Mouse (Mus musculus): ENCODE results near the gene Casp9.

The Casp9 gene

DNA sequence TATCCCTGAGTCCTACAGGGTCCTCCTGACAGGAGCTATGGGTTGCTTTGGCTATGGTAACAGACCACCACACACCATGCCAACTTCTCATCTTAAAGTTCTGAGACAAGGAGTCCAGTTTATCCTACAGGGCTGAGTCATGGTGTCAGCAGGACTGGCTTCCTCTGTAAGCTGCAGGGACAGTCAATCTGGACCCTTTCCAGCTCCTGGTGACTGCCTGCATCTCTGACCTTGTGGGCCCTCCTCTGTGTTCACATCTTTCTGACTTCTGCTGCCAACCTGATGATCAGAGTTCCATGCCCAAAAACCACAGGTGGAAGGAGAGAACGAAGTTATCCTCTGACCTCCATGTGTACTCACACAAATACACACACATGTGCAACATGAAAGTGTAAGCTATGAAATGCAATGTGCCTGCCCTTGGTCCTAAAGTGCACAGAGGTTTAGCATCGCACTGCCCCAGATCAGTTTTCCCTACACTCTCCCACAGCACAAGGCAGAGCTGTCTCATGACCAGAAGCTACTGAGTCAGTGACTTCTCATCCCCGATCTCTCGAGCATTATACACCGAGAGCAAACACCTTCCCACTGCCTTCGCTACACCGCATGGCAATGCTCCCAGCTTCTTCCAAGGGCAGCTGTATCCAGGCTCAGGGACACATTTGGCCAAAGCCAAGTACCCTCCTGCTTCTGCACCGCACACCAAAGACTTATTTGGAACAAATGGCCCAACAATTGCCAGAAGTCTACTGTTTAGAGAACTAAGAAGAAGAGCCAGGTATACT lies 12.0 kb upstream of the Casp9 start:
- no peak for DNase-seq (ENCODE audit: low spot score in 2 of 2)

GRCm38 (mm10) chr4:141784835-141785234 lies 8.6 kb upstream of the Casp9 start:
- DNase-seq (ENCODE audit: low spot score in 2 of 2), result no peak

GRCm38 (mm10) chr4:141786141-141786540 lies 7.3 kb upstream of the Casp9 start:
- no peak for DNase-seq (ENCODE audit: low spot score in 2 of 2)

DNA sequence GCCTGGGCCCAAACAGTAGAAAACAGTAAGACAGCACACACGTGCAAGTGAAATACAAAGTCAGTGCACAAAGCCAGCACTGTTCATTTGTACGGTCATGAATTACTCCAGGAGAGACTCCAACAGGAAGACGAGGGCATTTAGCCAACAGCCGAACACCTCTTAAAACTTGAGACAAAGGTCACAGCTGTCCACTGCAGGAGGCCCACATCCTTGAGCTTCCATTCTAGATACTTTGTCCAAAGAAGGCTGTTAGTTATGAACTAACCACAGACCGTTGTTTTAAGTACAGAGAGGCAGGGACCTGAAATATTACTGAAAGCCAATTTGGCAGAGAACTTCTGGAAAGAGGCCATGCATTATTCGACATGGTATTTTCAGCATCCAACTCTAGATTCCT lies 6.4 kb upstream of the Casp9 start:
- no peak for DNase-seq (ENCODE audit: low spot score in 2 of 2)

- DNase-seq (ENCODE audit: low spot score in 2 of 2), result no peak
Measured at GRCm38 (mm10) chr4:141787462-141787861, 6.0 kb upstream of the Casp9 start.

GRCm38 (mm10) chr4:141789564-141790218 lies 3.7 kb upstream of the Casp9 start:
- no peak for DNase-seq (ENCODE audit: low spot score in 2 of 2)

DNA sequence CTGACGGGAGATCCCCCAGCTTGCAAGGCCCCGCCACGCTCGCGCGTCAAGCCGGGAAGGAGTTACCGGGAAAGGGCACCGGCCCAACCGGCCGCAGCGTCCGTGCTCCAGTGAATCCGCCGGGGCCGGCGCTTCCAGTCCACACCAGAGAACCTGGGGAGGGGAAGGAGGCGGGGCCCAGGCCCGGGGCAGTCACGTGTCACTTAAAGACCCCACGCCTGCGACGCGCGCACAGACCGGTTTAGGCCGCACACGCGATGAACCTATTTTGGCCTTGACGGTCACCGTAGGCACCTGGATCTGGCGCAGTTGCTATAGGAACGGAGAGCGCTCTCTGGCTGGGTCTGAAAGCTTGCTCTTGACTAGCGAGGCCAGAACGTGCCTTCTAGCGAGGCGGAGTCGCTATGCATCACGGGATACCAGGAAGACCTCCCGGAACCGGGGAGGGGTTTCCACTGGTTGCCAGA lies 2.9 kb upstream of the Casp9 start, which contains the start of gene Dnajc16:
Gene Dnajc16, minus strand, starts transcription at position 408 of the 467 bp plus-strand sequence.
- DNase-seq (ENCODE audit: low spot score in 2 of 2), result peak; percentile 89 to 95

DNA sequence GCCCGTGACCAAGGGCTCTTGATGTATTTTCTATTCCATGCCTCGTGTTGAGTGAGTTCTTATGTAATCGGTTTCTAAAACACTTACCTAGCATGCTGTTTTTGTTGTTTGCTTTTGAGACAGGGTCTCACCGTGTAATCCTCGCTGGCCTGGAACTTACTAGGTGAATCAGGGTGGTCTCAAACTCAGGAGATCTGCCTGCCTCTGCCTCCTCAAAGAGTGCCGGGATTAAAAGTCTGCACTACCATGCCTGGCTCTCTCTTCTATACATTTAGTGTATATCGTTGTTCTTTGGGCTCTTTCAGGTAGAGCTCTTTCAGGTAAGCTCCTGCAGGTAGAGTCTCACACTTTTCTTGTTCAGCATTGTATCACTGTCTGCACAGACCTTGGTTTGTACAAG lies 1.9 kb upstream of the Casp9 start:
- no peak for DNase-seq (ENCODE audit: low spot score in 2 of 2)

DNA sequence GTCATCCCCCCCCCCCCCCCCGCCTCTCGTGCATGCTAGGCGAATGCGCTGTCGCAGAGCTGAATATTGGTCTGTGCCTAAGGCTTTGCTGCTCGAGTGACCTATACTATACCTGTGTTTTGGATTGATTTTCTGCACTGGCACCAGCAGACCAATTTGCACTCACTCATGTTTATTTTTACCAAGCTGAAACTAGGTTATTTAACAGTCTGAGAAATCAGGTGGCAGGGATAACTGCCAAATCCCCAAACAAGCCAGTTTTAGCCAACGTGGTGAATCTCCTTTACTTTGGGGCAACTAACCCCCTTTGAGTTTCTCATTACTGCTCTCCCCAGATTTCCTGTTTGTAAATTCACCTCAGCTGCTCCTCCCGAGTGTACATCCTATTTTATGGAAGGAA lies 1.5 kb upstream of the Casp9 start:
- no peak for DNase-seq (ENCODE audit: low spot score in 2 of 2)

DNA sequence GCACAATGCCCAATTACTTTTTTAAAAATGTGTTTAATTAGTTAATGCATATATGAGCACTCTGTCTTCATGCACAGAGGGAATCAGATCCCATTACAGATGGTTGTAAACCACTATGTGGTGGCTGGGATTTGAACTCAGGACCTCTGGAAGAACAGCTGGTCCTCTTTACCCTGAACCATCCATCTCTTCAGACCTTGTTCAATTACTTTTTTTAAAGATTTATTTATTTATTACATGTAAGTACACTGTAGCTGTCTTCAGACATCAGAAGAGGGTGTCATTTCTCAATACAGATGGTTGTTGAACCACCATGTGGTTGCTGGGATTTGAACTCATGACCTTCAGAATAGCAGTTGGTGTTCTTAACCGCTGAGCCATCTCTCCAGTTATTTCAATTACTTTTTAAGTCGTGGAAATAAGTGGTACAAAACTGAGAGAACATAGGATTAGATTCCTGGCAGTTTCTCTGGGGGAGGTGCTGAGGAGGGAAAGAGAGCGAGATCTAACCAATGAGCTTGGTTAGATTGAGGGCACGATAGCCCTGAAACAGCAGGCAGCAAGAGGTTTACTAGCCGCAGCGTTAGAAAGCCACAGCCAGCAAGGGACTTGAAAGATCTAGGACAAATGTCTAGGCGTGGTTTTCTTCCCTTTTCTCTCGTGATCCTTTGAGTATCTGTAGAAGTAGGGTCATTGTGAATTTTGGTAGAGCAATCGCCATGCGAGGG lies 694 bp upstream of the Casp9 start:
- DNase-seq (ENCODE audit: low spot score in 2 of 2), result no peak

- DNase-seq (ENCODE audit: low spot score in 2 of 2), result no peak
Measured at GRCm38 (mm10) chr4:141794152-141794535, 732 bp downstream of the Casp9 start.

GRCm38 (mm10) chr4:141796356-141796755 lies 2.9 kb downstream of the Casp9 start:
- DNase-seq (ENCODE audit: low spot score in 2 of 2), result no peak

DNA sequence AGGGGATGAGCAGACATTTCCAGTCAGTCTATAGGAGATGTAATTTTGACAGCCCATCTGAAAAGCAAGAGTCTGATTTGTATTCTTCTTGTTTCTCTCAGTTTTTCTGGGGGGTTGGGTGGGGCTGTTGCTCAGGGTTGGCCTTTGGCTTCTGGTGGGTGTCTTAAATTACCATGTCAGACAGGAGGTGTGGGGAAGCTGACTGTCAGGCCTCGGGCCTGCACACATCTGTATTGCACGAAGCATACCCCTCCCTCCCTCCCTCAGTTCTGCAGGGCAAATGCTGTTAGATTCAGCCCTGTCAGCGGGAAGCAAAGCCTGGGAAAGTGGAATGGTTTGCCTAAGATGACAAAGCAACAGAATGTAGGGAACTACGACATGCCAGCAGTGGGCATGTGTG lies 3.5 kb downstream of the Casp9 start:
- DNase-seq (ENCODE audit: low spot score in 2 of 2), result no peak

GRCm38 (mm10) chr4:141797545-141797944 lies 4.1 kb downstream of the Casp9 start:
- no peak for DNase-seq (ENCODE audit: low spot score in 2 of 2)

- peak in 1 of 2 experiments; percentile 51 for DNase-seq (ENCODE audit: low spot score in 2 of 2)
Measured at GRCm38 (mm10) chr4:141804105-141804504, 10.7 kb downstream of the Casp9 start.

DNA sequence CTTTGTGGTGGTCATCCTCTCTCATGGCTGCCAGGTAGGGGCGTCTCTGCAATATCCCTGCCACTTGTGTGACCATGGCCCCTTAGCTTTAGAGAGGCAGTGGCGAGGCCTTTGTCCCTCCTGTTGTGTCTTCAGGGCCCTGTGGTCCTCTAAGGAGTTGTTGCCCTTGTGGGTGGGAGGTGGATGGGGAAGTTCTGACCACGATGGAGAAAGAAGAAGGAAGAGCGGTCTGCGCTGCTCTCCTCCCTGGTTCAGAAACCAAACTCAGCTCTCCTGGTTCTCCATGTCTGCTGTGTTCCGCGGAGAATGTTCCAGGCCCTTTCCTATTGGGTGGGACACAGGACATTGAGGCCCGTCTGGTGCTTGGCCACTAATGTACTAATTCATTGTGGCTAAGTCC lies 12.5 kb downstream of the Casp9 start:
- DNase-seq (ENCODE audit: low spot score in 2 of 2), result no peak

DNA sequence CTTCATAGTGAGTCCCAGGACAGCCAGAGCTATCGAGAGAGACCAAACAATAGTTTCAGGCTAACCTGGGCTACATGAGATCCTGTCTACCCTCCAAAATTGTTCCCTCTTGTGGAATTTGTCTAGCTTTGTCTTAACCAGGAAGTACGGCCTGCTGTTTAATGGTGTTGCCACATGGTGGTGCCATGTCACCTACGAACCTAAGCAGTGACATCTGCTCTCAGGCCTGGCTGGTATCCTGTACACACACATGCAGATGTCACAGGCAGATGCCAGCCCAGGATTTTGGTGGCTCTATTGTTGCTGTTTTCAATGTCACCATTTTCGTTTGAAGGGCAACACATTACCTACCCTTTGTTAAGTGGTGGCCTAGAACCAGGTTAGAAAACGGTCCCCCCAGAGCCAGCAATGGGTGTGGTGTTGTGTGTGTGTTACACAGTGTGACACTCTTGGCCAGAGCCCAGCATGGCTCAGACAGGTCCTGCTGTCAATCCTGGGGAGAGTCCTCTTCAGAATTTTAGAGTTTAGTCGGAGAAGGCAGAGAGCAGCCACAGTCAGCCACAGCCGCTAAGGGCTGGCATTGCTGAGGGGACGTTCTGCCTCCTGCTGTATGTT lies 16.5 kb downstream of the Casp9 start:
- no peak for DNase-seq (ENCODE audit: low spot score in 2 of 2)

GRCm38 (mm10) chr4:141810975-141811374 lies 17.6 kb downstream of the Casp9 start:
- DNase-seq (ENCODE audit: low spot score in 2 of 2), result no peak

DNA sequence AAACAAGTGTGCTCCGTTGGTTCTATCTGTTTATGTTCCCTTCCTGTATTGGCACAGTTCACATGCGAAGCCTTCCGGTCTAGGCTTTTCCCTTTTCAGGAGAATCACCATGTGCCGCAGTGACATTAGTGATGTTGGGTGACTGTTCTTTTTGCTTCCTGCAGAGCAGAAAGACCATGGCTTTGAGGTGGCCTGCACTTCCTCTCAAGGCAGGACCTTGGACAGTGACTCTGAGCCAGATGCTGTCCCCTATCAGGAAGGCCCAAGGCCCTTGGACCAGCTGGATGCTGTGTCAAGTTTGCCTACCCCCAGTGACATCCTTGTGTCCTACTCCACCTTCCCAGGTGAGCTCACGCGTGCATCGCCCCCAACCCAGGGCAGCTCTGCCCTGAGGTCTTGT lies 18.0 kb downstream of the Casp9 start:
- DNase-seq (ENCODE audit: low spot score in 2 of 2), result no peak

- DNase-seq (ENCODE audit: low spot score in 2 of 2), result no peak
Measured at GRCm38 (mm10) chr4:141816267-141816666, 22.9 kb downstream of the Casp9 start.

GRCm38 (mm10) chr4:141816776-141817655 lies 23.6 kb downstream of the Casp9 start:
- DNase-seq (ENCODE audit: low spot score in 2 of 2), result no peak

Data from spleen, postnatal 10 days (tissue).